Mouse (Mus musculus): ENCODE measurements at regions not wholly inside any gene's neighbourhood (a gene's known extent, or its start where the extent isn't known, plus 50 kb on each side); places are given as distances from the start of the nearest gene placed in this dataset.

DNA sequence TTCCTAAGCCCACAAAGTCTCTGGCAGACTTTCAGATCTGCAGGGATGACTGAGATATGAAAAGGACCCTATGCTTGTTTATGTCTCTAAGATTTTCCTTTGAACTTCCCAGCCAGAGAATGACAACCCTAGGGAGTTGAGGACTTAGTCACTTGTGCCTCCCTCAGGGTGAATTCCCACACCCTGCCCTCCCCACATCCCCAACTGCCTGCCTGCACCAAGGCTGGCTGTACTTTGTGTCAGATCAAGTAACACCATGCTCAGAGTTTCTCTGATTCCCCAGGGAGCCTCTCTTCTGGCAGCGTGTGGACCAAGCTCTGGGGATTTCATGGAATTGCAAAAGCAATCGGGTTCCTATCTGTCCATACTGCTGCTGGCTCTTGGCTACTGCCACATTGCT lies 659.9 kb downstream of the Ets1 start:
- no peak for TF ChIP-seq CTCF (IDR thresholded peaks at IDR 0.05)
- TF ChIP-seq POLR2A (IDR thresholded peaks at IDR 0.05; ENCODE audit: insufficient read depth, low read depth, low read length) = no peak

All from heart, adult 2 months (tissue).